Mouse (Mus musculus) G1E-ER4 (cell line): ENCODE measurements at regions not wholly inside any gene's neighbourhood (a gene's known extent, or its start where the extent isn't known, plus 50 kb on each side); places are given as distances from the start of the nearest gene placed in this dataset.

Experiments
- GATA1 ChIP-seq: IDR thresholded peaks from one replicate; pipeline ENCODE4 v1.8.0; 2012; ENCODE audit warnings: low read length, inconsistent platforms

DNA sequence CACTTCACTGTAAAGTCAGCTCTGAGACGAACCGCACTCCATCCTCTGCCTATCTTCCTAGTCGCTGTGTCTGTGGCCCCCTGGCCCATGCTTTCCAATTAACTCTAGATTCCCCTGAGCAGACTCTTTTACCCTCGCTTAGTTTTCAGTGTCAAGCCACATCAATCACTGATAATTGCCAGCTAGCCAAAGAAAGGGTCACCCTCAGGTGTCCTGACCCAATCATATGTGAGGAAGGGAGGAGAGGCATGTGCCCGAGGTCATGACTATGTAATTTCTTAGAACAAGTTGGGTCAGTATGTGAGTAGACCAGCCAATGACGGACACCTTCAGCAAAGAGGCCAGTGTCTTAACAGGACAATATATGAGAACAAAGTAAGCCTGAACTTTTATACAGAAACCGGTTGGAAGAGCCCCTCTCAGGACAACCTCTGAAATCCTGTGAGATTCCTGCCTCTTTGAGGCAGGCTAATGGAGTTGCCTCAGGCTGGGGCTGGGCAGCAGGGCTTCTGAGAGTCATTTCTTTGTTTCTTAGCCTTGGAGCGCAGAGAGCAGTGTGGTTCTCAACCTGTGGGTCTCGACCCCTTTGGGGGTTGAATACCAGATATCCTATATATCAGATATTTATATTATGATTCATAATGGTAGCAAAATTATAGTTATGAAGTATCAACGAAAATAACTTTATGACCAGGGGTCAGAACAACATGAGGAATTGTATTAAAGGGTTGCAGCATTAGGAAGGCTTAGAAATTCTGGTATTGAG, 128.6 kb downstream of the Zfp36l1 start:
- TF ChIP-seq GATA1, result no peak

DNA sequence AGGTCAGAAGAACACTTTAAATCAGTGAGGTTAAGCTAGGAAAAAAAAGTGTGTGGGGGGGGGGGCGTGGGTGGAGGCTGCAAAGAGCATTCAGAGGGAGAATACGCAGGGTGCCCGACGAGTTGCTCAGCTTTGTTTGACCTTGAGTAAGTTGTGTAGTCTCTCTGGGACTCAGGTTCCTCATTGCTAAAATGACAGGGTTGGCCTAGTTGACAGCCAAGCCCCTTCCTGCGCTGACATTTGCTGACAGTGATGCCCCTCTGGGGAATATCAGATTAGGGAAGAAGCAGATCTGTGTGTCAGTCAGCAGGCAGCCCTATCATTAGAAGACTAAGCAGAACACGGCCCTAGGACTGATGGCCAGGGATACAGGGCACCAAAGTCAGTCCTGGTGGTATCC, 129.6 kb downstream of the Zfp36l1 start:
- TF ChIP-seq GATA1, result no peak

DNA sequence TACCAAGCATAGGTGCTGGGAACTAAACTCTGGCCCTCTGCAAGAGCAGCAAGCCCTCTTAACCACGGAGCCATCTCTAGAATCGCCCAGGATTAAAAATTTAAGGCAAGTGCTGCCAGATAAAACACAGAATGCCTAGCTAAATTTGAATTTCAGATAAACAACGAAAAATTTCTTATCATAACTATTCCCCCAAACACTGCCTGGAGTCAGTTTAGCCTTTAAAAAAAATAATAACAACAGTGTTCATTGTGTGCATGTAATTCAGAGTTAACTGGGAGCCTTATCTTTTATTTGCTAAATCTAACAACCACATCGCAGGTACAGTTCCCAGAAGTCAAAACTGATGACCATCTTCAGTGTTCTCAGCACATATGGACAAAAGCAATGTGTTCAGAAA, 132.1 kb downstream of the Zfp36l1 start:
- no peak for TF ChIP-seq GATA1

DNA sequence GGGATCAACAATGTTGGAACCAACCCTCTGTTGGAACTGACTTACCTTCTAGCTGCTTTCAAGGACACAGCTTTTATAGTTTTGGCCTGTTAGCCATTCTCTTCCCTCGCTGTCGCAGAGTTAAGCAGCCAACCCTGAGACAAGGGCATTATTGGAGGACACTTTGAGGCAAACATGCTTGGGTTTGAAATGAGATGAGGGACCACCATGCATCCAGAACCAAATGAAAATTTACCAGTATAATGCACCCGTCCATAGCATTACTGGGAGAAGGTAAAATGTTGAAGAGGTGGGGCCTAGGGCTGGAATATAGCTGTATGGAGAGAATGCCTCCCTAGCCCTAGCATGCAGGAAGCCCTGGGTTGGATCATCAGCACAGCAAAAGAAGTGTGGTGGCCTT, 135.7 kb downstream of the Zfp36l1 start:
- TF ChIP-seq GATA1, result no peak

DNA sequence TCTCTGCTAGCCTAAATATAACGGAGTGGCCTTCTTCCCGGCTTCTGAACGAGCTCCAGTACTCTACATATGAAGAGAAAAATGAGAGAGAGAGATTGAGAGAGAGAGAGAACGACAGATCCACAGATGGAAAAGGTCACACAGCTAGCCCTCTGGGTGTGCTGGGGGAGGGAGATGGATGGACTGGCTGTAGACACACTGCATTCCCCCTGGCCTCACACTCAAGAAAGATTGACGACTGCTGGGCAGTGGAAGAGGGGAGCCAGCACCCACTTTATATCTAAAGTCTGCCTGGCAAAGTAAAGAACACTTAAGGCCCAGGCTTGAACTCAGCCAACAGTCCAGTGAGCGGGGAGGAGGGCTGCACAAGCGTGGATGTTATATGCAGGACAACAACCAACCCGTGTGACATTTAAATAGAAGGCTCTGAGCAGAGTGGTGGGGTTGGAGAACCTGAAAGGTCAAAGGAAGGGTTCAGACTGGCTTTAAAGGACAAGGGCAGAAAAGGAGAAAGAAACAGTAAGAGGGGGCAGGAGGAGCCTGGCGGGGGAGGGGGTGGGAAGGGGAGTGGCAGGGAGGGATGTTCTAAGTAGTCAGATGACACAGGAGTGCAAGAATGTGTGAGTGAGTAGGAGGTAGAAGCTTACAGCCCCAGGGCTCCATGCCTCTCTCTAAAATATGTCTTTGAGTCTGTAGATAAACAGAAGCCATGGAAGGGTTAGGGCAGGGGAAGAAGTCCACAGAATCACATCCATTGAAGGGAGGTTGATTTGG, 137.2 kb downstream of the Zfp36l1 start:
- no peak for TF ChIP-seq GATA1

DNA sequence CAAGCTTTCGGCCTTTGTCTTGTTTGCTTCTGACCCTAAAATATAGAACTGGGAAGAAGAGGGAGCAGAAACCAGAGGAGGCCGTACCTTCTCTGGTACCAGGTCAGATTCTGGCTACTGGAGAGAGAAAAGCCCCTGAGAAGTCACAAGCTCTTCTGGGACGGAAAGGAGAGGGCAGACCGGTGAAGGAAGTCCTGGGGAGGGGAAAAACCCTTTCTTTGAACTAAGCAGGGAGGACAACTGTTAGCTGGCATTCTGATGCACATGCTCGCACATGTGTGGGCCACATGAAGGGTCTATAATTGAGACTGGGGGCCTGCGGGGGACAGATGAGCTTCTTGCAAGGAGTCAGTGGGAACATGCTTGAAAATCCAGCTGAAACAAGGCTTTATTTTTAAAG, 137.8 kb downstream of the Zfp36l1 start:
- no peak for TF ChIP-seq GATA1

DNA sequence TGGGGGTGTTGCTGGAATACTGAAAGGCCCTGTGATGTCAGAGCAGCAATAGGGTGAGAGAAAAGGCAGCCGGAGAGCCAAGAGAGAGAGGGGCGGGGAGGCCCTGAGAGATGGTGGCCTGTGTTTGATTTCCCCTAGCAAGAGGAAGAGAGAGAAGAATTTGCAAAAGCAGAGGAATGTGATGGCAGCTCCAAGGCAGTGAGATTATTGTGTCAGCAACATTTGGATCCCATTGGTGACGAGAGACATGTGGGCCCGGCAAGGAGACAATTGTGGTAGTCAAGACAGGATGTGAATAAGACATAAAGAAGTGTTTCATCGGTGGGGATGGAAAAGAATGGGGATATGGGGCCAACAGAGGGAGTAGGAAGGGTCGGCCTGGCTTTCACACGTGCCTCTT, 138.3 kb downstream of the Zfp36l1 start:
- no peak for TF ChIP-seq GATA1

DNA sequence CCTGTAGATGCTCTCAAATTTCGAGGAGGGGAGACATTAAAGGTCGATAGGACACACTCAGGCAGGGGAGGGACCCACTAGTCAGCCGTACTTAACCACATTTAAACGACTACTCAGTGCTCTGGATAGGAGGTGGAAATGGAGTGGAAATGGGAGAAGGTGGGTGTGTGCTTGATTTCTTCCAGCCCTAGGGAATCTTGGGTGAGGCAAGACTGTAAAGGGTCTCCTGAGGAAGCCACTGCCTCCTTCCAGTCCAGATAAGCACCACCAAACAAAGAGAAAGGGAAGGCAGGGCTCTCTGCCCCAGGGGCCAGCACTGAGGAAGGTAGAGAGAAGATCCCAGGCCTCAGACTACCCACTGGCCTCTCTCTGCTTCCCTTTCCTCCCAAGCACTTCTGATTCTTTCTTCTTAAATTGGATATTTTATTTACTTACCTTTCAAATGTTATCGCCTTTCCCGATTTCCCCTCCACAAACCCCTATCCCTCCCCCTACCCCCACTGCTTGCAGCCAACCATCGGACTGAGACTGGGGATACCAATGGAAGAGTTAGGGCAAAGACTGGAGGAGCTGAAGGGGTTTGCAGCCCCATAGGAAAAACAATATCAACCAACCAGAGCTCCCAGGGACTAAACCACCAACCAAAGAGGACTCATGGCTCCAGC, 139.1 kb downstream of the Zfp36l1 start:
- no peak for TF ChIP-seq GATA1

DNA sequence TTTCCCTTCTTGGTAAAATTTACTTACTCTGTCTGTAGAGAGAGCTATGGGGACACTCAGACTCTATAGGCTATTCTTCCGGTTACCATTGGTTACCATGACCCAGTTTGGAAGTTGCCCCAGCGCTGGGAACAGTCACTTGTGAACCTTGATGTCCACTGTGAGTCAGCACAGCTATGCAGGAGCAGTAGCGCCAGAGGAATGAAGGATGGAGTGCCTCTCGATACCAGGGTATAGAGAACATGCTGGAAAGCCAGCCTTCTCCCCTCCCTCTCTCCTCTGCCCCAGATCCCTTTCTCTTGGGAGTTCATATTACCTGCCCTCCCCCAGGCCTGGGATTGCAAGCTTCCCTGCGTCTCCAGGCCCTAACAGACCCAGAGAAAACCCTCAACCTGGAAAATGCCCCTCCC, 141.8 kb downstream of the Zfp36l1 start:
- TF ChIP-seq GATA1, result no peak

DNA sequence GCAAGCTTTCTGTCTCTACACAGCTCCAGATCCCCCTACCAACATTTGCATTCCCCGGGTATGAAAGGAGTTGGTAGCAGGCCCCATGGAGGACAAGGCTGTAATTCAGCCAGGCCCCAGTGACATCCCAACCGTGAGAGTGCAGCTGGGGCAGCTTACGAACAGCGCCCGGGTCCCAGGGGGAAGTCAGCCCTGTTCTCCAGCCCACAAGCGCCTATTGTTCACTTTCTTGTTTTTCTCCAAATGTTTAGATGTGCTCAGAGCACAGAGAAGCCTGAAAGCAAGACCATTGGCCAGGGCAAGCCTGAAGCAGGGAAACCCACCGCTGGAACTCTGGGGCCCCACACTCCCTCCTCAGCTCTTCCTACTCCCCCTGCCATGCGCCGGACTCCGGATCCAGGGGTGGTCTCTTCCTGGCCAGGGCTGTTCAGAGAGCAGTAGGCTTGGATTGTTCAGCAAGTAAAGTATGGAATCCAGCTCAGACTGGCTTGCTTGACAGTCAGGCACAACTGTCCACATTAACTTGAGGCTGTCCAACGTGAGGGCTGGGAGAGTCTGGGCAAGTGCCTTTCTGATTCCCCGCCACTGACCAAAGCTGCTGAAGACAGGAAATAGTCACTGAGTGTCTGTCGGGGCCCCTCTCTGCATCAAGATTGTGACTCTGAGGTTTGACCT, 142.4 kb downstream of the Zfp36l1 start:
- TF ChIP-seq GATA1, result no peak

DNA sequence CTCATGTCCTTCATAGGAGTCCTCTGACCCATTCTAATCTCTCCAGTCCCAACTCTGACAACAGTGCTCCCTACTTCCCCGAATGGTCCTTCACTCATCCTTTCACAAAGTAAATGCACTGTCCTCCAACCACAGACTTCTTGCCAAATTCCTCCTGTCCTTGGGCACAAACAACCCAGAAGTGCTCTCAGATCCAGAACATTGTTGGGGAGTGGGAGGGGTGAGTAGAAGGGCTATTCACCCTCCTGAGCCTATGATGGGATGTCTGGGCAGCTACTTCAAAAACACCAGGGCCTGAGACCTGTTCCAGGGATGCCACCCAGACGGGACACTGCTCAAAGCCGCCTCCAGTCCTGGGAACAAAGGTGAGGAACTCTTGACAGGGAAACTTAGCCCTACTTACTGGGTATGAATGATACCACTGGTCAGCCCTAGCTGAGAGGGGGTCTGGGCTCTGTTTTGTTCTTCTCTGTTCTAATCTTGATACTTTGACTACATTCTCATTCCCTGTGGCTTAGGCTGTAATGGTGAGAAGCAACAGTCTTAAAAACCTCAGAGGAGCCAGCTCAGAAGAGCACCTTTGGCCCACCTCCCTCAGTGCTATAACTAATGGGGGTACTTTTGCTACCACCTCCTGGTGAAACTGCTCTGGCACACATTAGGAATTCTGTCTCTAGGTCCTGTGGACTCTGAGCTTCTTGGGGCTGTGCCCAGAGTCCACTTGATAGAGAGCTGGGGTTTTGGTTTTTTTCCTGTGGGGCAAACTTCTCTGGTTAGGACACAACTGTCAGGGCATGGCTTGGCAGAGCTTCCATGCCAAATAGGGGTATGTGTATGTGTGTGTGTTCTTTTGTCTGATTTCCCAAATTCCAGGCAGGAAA, 143.2 kb downstream of the Zfp36l1 start:
- no peak for TF ChIP-seq GATA1

DNA sequence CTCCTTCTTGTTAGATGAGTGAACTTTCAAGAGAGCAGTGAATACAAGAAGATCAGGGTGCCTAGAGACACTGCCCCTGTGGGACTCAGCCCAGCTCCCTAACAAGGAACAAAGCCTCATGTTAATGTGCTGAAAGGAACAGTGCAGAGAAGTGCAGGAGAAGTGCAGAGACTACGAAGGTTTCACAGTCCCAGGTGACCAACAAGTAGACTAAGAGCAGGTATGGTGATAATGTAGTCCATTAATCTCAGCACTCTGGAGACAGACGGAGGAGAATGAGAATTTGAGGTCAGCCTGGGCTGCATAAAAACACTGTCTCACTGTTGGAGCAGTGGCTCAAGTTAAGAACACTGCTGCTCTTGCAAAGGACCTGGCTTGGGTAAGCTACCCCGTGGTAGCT, 144.1 kb downstream of the Zfp36l1 start:
- no peak for TF ChIP-seq GATA1

DNA sequence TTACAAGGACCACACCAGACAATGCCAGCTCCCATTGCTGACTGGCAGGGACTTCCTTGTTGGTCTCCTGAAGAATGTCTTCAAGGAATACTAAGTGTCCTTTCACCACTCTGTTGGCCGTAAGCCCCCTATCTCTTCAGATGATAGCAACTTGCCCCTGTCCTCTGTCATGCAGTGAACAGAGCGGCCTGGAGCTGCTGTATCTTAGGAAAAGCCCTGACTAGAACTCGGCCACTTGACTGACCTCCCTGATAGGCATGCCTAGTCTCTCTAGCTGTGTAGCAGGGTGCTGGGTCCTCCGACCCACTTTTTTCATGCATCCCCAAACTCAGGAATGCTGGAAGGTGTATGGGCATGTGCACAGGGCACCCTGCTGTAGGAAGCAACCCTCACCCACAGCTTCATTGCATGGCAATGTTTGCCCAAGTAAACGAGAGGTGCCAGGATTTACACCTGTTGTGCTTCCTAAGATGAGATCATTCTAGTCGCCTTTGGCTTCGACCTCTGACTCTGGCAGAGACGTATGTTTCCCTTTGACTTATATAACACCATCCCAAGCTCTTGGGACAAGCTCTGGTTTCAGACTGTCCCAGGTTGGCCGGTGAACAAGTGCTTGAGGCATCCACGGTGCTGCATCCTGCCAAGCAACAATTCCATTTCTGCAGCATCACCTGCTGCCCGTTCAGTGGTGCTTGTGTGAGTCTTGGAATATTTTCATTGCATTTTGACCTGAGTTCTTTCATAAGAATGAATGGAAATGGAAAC, 145.1 kb downstream of the Zfp36l1 start:
- no peak for TF ChIP-seq GATA1
